Mouse (Mus musculus): ENCODE results near the gene Cyp4f13. TPM values are rescaled to one million over a fixed set of nuclear protein-coding genes. Genes with fewer than 3 reads are reported as not detected.
A peak's percentile ranks its signal among the peaks of the same experiment; 100 is the strongest.

The Cyp4f13 gene
- polyA plus RNA-seq, 1 experiment from 2014 or later = 19.9 TPM

- H3K4me3 ChIP-seq (ENCODE audit: low read depth, low read length) = no peak overlapping the region
- 76% methylated on average over 11 of the region's 11 CpGs for WGBS
- ATAC-seq (replicated peaks; ENCODE audit: low FRiP score, low TSS enrichment, low read depth) (no peak), DNase-seq (ENCODE audit: low spot score) (no peak)
- no peak overlapping the region for H3K4me2 ChIP-seq (ENCODE audit: low read length)
- no peaks in the 10 kb centered on the region for H3K36me3 ChIP-seq (ENCODE audit: control insufficient read depth, insufficient read depth, low read length)
- no peaks in the 10 kb centered on the region for H3K9me3 ChIP-seq (ENCODE audit: control insufficient read depth, low read length)
- H3K4me1 ChIP-seq (replicated peaks; ENCODE audit: control insufficient read depth, insufficient read depth, low read length) = peaks cover 13% of the 10 kb centered on the region
- H3K27ac ChIP-seq (ENCODE audit: low read depth) = no peak overlapping the region
- no peaks in the 10 kb centered on the region for H3K27me3 ChIP-seq (replicated peaks; ENCODE audit: control insufficient read depth, insufficient read depth, low read length)
- H3K9ac ChIP-seq (ENCODE audit: low read length) = no peak overlapping the region
Measured at GRCm38 (mm10) chr17:32951006-32951405, 3.8 kb upstream of the Cyp4f13 start.

DNA sequence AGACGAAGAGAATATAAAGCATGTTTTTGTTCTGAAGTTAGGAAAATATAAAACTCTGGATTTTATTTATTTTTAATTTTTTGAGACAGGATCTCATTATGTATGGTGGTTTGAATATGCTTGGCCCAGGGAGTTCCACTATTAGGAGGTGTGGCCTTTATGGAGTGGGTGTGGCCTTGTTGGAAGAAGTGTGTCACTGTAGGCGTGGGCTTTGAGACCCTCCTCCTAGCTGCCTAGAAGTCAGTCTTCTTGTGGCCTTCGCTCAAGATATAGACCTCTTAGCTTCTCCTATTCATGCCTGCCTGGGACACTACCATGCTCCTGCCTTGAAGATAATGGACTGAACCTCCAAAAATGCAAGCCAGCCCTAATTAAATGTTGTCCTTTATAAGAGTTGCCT, 2.9 kb upstream of the Cyp4f13 start:
- no peak overlapping the region for H3K4me3 ChIP-seq (ENCODE audit: low read depth, low read length)
- no peak for DNase-seq (ENCODE audit: low spot score)
- 87% methylated on average over 3 of the region's 3 CpGs for WGBS
- no peaks in the 10 kb centered on the region for H3K9me3 ChIP-seq (ENCODE audit: control insufficient read depth, low read length)
- H3K4me1 ChIP-seq (replicated peaks; ENCODE audit: control insufficient read depth, insufficient read depth, low read length) = peaks cover 13% of the 10 kb centered on the region
- no peak overlapping the region for H3K9ac ChIP-seq (ENCODE audit: low read length)
- H3K4me2 ChIP-seq (ENCODE audit: low read length) = no peak overlapping the region
- H3K36me3 ChIP-seq (ENCODE audit: control insufficient read depth, insufficient read depth, low read length) = no peaks in the 10 kb centered on the region
- H3K27me3 ChIP-seq (replicated peaks; ENCODE audit: control insufficient read depth, insufficient read depth, low read length) = no peaks in the 10 kb centered on the region
- no peak for ATAC-seq (replicated peaks; ENCODE audit: low FRiP score, low TSS enrichment, low read depth)
- H3K27ac ChIP-seq (ENCODE audit: low read depth) = no peak overlapping the region

GRCm38 (mm10) chr17:32946716-32947115, 486 bp downstream of the Cyp4f13 start:
- 50% methylated on average over 9 of the region's 9 CpGs for WGBS
- Histone ChIP-seq H3K9me3 (ENCODE audit: control insufficient read depth, low read length) (no peaks in the 10 kb centered on the region), H3K27me3 (replicated peaks; ENCODE audit: control insufficient read depth, insufficient read depth, low read length) (no peaks in the 10 kb centered on the region), H3K4me1 (replicated peaks; ENCODE audit: control insufficient read depth, insufficient read depth, low read length) (peaks cover 13% of the 10 kb centered on the region), H3K36me3 (ENCODE audit: control insufficient read depth, insufficient read depth, low read length) (no peaks in the 10 kb centered on the region), H3K4me3 (ENCODE audit: low read depth, low read length) (peak overlapping the region; percentile 65), H3K9ac (ENCODE audit: low read length) (peak overlapping the region; percentile 72), H3K27ac (ENCODE audit: low read depth) (peak overlapping the region; percentile 77; the same call in 1 of the 2 replicates), H3K4me2 (ENCODE audit: low read length) (peak overlapping the region; percentile 94)
- 0 out of 2 replicates have a peak, but pooled peaks have one; percentile 13 for ATAC-seq (replicated peaks; ENCODE audit: low FRiP score, low TSS enrichment, low read depth)
- peak; percentile 51 for DNase-seq (ENCODE audit: low spot score)

GRCm38 (mm10) chr17:32944402-32945035, 2.7 kb downstream of the Cyp4f13 start:
- Histone ChIP-seq H3K27ac (ENCODE audit: low read depth) (no peak overlapping the region), H3K4me1 (replicated peaks; ENCODE audit: control insufficient read depth, insufficient read depth, low read length) (peaks cover 13% of the 10 kb centered on the region), H3K36me3 (ENCODE audit: control insufficient read depth, insufficient read depth, low read length) (no peaks in the 10 kb centered on the region), H3K9ac (ENCODE audit: low read length) (no peak overlapping the region), H3K4me3 (ENCODE audit: low read depth, low read length) (no peak overlapping the region), H3K9me3 (ENCODE audit: control insufficient read depth, low read length) (no peaks in the 10 kb centered on the region), H3K27me3 (replicated peaks; ENCODE audit: control insufficient read depth, insufficient read depth, low read length) (no peaks in the 10 kb centered on the region), H3K4me2 (ENCODE audit: low read length) (no peak overlapping the region)
- DNase-seq (ENCODE audit: low spot score) (no peak), ATAC-seq (replicated peaks; ENCODE audit: low FRiP score, low TSS enrichment, low read depth) (no peak)
- 66% methylated on average over 3 of the region's 3 CpGs for WGBS

DNA sequence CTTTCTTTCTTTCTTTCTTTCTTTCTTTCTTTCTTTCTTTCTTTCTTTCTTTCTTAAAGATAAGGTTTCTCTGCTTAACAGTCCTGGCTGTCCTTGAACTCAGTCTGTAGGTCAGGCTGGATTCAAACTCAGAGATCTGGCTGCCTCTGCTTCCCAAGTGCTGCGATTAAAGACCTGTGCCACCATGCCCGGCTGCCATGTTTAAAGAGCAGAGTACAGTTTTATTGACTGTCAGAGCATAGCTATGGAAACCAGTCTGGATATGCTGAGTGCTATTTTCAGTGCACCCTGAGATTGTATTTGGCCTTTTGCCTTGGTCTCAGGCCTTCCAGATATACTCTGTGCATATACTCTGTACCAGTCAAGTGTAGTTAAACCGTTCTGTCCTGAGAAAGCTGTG, 3.5 kb downstream of the Cyp4f13 start:
- Histone ChIP-seq H3K36me3 (ENCODE audit: control insufficient read depth, insufficient read depth, low read length) (no peaks in the 10 kb centered on the region), H3K4me3 (ENCODE audit: low read depth, low read length) (no peak overlapping the region), H3K27ac (ENCODE audit: low read depth) (no peak overlapping the region), H3K4me2 (ENCODE audit: low read length) (no peak overlapping the region), H3K4me1 (replicated peaks; ENCODE audit: control insufficient read depth, insufficient read depth, low read length) (peaks cover 13% of the 10 kb centered on the region), H3K9ac (ENCODE audit: low read length) (no peak overlapping the region), H3K9me3 (ENCODE audit: control insufficient read depth, low read length) (no peaks in the 10 kb centered on the region), H3K27me3 (replicated peaks; ENCODE audit: control insufficient read depth, insufficient read depth, low read length) (no peaks in the 10 kb centered on the region)
- WGBS = 92% methylated on average over 3 of the region's 3 CpGs
- ATAC-seq (replicated peaks; ENCODE audit: low FRiP score, low TSS enrichment, low read depth) (no peak), DNase-seq (ENCODE audit: low spot score) (no peak)

DNA sequence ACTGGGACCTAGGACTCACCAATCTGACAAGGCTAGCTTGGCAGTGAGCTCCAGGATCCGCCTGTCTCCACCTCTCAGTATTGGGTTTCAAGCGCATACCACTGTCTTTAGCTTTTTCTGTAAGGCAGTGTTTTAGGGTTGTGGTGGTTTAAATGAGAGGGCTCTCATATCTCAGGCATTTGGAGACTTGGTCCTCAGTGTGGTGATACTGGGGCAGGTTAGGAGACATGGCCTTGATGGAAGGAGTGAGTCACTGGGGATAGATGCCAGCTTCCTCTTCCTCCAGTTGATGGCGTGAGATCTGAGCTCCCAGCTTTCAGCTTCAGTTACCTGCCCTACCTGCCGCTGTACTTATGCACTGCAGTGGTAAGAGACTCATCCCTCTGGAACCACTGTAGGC, 7.4 kb downstream of the Cyp4f13 start:
- 83% methylated on average over 4 of the region's 4 CpGs for WGBS
- Histone ChIP-seq H3K4me3 (ENCODE audit: low read depth, low read length) (no peak overlapping the region), H3K4me2 (ENCODE audit: low read length) (no peak overlapping the region), H3K27ac (ENCODE audit: low read depth) (no peak overlapping the region), H3K4me1 (replicated peaks; ENCODE audit: control insufficient read depth, insufficient read depth, low read length) (no peaks in the 10 kb centered on the region), H3K9me3 (ENCODE audit: control insufficient read depth, low read length) (no peaks in the 10 kb centered on the region), H3K36me3 (ENCODE audit: control insufficient read depth, insufficient read depth, low read length) (no peaks in the 10 kb centered on the region), H3K9ac (ENCODE audit: low read length) (no peak overlapping the region), H3K27me3 (replicated peaks; ENCODE audit: control insufficient read depth, insufficient read depth, low read length) (no peaks in the 10 kb centered on the region)
- ATAC-seq (replicated peaks; ENCODE audit: low FRiP score, low TSS enrichment, low read depth) (no peak), DNase-seq (ENCODE audit: low spot score) (no peak)

DNA sequence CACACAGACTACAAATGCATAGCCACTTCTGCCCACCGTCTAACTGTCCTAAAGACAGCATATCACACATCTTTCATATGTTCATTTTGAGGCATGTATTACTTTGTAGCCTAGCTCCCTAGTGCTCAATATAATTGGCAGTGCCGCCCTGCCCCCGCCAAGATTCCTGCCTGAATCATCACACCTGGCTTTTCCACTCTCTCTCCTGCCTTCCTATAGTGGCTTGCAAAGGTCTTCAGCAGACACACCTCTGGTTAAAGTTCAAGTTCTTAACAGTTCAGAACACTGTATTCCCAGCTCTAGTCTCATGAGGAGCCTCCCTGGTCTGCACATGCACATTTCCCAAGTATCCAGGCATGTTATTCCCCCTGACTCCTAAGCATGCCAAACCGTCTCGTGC, 19.4 kb downstream of the Cyp4f13 start:
- peak; percentile 50; the same call in 1 of the 2 replicates for ATAC-seq (replicated peaks; ENCODE audit: low FRiP score, low TSS enrichment, low read depth)
- WGBS = 84% methylated on average over 5 of the region's 5 CpGs
- DNase-seq (ENCODE audit: low spot score) = peak; percentile 58
- H3K27ac ChIP-seq (ENCODE audit: low read depth) = no peak overlapping the region
- no peaks in the 10 kb centered on the region for H3K36me3 ChIP-seq (ENCODE audit: control insufficient read depth, insufficient read depth, low read length)
- no peak overlapping the region for H3K4me2 ChIP-seq (ENCODE audit: low read length)
- no peak overlapping the region for H3K4me3 ChIP-seq (ENCODE audit: low read depth, low read length)
- H3K4me1 ChIP-seq (replicated peaks; ENCODE audit: control insufficient read depth, insufficient read depth, low read length) = no peaks in the 10 kb centered on the region
- no peaks in the 10 kb centered on the region for H3K9me3 ChIP-seq (ENCODE audit: control insufficient read depth, low read length)
- no peak overlapping the region for H3K9ac ChIP-seq (ENCODE audit: low read length)
- no peaks in the 10 kb centered on the region for H3K27me3 ChIP-seq (replicated peaks; ENCODE audit: control insufficient read depth, insufficient read depth, low read length)

DNA sequence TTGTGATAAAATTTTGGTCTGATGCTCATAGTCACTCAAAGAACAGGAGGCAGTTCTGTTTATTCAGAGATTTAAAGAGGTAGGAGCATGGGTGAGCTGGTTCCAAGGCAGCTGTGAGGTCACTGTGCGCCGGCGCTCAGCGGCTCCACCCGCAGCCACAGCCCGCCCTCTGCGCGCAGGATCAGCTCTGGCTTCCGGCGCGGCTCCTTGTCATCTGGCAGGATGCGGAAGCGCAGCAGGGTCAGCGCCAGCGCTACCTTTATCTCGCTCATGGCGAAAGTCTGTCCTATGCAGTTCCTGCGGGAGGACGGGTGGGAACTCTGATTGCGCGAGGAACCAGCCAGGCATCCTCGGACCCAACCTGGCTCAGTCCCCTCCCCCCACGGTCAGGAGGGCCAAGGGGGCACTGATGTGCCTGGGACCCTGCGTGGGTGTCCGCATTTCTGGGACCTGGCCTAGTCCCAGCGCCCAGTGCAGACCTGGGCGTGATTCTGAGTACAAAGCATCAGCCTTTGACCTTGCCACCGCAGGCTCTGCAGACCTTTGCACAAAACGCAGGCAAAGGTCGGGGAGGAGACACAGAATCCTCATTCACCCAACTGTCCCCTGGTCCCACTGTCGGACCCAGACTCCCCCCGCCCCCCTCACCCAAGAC, 22.4 kb downstream of the Cyp4f13 start:
- Histone ChIP-seq H3K9me3 (ENCODE audit: control insufficient read depth, low read length) (peaks cover 4% of the 10 kb centered on the region; the same call in 1 of the 2 replicates), H3K36me3 (ENCODE audit: control insufficient read depth, insufficient read depth, low read length) (no peaks in the 10 kb centered on the region), H3K4me3 (ENCODE audit: low read depth, low read length) (peak overlapping the region; percentile 28), H3K27ac (ENCODE audit: low read depth) (no peak overlapping the region), H3K4me1 (replicated peaks; ENCODE audit: control insufficient read depth, insufficient read depth, low read length) (no peaks in the 10 kb centered on the region), H3K9ac (ENCODE audit: low read length) (peak overlapping the region; percentile 26), H3K4me2 (ENCODE audit: low read length) (peak overlapping the region; percentile 51), H3K27me3 (replicated peaks; ENCODE audit: control insufficient read depth, insufficient read depth, low read length) (no peaks in the 10 kb centered on the region)
- DNase-seq (ENCODE audit: low spot score) (peak; percentile 86), ATAC-seq (replicated peaks; ENCODE audit: low FRiP score, low TSS enrichment, low read depth) (peak; percentile 86)
- whole genome bisulfite sequencing = 15% methylated on average over 32 of the region's 32 CpGs

- Histone ChIP-seq H3K9me3 (ENCODE audit: control insufficient read depth, low read length) (peaks cover 4% of the 10 kb centered on the region; the same call in 1 of the 2 replicates), H3K36me3 (ENCODE audit: control insufficient read depth, insufficient read depth, low read length) (no peaks in the 10 kb centered on the region)
Measured at GRCm38 (mm10) chr17:32923681-32924080, 23.5 kb downstream of the Cyp4f13 start.

More at GRCm38 (mm10) chr17:32923681-32924080, 23.5 kb downstream of the Cyp4f13 start:
- Histone ChIP-seq H3K27ac (ENCODE audit: low read depth) (no peak overlapping the region), H3K4me1 (replicated peaks; ENCODE audit: control insufficient read depth, insufficient read depth, low read length) (no peaks in the 10 kb centered on the region), H3K27me3 (replicated peaks; ENCODE audit: control insufficient read depth, insufficient read depth, low read length) (no peaks in the 10 kb centered on the region), H3K9ac (ENCODE audit: low read length) (no peak overlapping the region), H3K4me3 (ENCODE audit: low read depth, low read length) (no peak overlapping the region), H3K4me2 (ENCODE audit: low read length) (no peak overlapping the region)
- no peak for DNase-seq (ENCODE audit: low spot score)
- WGBS = 96% methylated on average over 1 of the region's 1 CpGs
- no peak for ATAC-seq (replicated peaks; ENCODE audit: low FRiP score, low TSS enrichment, low read depth)
